Mouse (Mus musculus): ENCODE measurements around the gene Fam184b.

GRCm38 (mm10) chr5:45599056-45599455 lies 40.4 kb downstream of the Fam184b start:
- TF ChIP-seq CTCF (IDR thresholded peaks at IDR 0.05; ENCODE audit: insufficient read depth, low read depth, low read length) (no peak), POLR2A (IDR thresholded peaks at IDR 0.05; ENCODE audit: insufficient read depth, low read depth, low read length) (no peak)
